ENCODE assay signal across 13 mouse cellular contexts in genomic region chr5:148383841-148384500, GRCm38 (mm10). TPM values are rescaled to one million over a fixed set of nuclear protein-coding genes. Genes with fewer than 3 reads are reported as not detected.
DNase-seq lines count a peak whose midpoint lies in the region; ATAC-seq lines count a peak whose summit lies in the region.
"Had no signal": no experiment of that assay in that cellular context is flagged by ENCODE, and none has a peak within 500 bp of the region (broad histone marks: within the 10 kb centered on the region; RNA-seq: fewer than 3 reads in every experiment).

No protein-coding gene starts in this region.

- no peaks in the 10 kb centered on the region for H3K36me3 ChIP-seq in embryonic facial prominence, embryonic 13.5 days
- H3K36me3 ChIP-seq in embryonic facial prominence, embryonic 10.5 days (replicated peaks): peaks cover 10% of the 10 kb centered on the region
- H3K36me3 ChIP-seq in embryonic facial prominence, embryonic 14.5 days (ENCODE audit: control insufficient read depth, insufficient read depth, low read length): no peaks in the 10 kb centered on the region

- H3K9ac ChIP-seq in embryonic facial prominence, embryonic 13.5 days: no peak overlapping the region
- H3K9ac ChIP-seq in embryonic facial prominence, embryonic 14.5 days (ENCODE audit: low read depth, low read length): no peak overlapping the region
- H3K9ac ChIP-seq: liver, embryonic 13.5 days had no signal

- no peak for DNase-seq in embryonic facial prominence, embryonic 10.5 days (ENCODE audit: low spot score)
- peak; percentile 66 for DNase-seq in left cerebral cortex, postnatal 4 days
- no peak for DNase-seq in left cerebral cortex, adult 11 months (ENCODE audit: low spot score)
- DNase-seq in embryonic facial prominence, embryonic 14.5 days (ENCODE audit: low spot score): peak; percentile 65
- peak; percentile 66 for DNase-seq in kidney, postnatal 10 days
- no peak for DNase-seq in B cell, adult 2 months
- DNase-seq in adipocyte (ENCODE audit: low spot score): no peak
- DNase-seq: liver, embryonic 13.5 days; spleen, adult 18-20 months; thymus, adult 18-20 months had no signal

- H3K4me2 ChIP-seq in embryonic facial prominence, embryonic 13.5 days: 0 out of 2 replicates have a peak overlapping the region, but pooled peaks have one; percentile 7
- no peak overlapping the region for H3K4me2 ChIP-seq in embryonic facial prominence, embryonic 14.5 days (ENCODE audit: low read depth, low read length)
- H3K4me2 ChIP-seq: liver, embryonic 13.5 days had no signal

- intact Hi-C loops in left cerebral cortex, postnatal 4 days (cut with DNase I): no loop called here

- no peak overlapping the region for H3K4me3 ChIP-seq in embryonic facial prominence, embryonic 13.5 days
- no peak overlapping the region for H3K4me3 ChIP-seq in embryonic facial prominence, embryonic 10.5 days
- no peak overlapping the region for H3K4me3 ChIP-seq in embryonic facial prominence, embryonic 14.5 days (ENCODE audit: low read depth, low read length)
- H3K4me3 ChIP-seq: liver, embryonic 13.5 days; midbrain, embryonic 10.5 days had no signal

- WGBS in embryonic facial prominence, embryonic 13.5 days: 62% methylated on average over 14 of the region's 14 CpGs
- 75% methylated on average over 14 of the region's 14 CpGs for WGBS in embryonic facial prominence, embryonic 10.5 days
- 57% methylated on average over 14 of the region's 14 CpGs for WGBS in embryonic facial prominence, embryonic 14.5 days

- no peaks in the 10 kb centered on the region for H3K27me3 ChIP-seq in embryonic facial prominence, embryonic 13.5 days
- no peaks in the 10 kb centered on the region for H3K27me3 ChIP-seq in embryonic facial prominence, embryonic 10.5 days (replicated peaks; ENCODE audit: low read depth, poor library complexity, severe bottlenecking)
- H3K27me3 ChIP-seq in embryonic facial prominence, embryonic 14.5 days (replicated peaks; ENCODE audit: control insufficient read depth, insufficient read depth, low read length): no peaks in the 10 kb centered on the region
- H3K27me3 ChIP-seq: liver, embryonic 13.5 days had no signal

- no peak for ATAC-seq in embryonic facial prominence, embryonic 13.5 days (ENCODE audit: insufficient number of reproducible peaks, insufficient read depth, low FRiP score, low TSS enrichment, low read depth)
- ATAC-seq in embryonic facial prominence, embryonic 14.5 days (ENCODE audit: low read depth): peak; percentile 39; the same call in 1 of the 2 replicates
- ATAC-seq: CD4-positive, CD25-positive, alpha-beta regulatory T cell, adult 4 months had no signal

- peak overlapping the region; percentile 45; the same call in 1 of the 2 replicates for H3K27ac ChIP-seq in embryonic facial prominence, embryonic 13.5 days
- H3K27ac ChIP-seq in embryonic facial prominence, embryonic 10.5 days (replicated peaks): no peak overlapping the region
- H3K27ac ChIP-seq in embryonic facial prominence, embryonic 14.5 days (replicated peaks; ENCODE audit: low read depth, low read length): no peak overlapping the region
- H3K27ac ChIP-seq: liver, embryonic 13.5 days; midbrain, embryonic 10.5 days had no signal

- H3K9me3 ChIP-seq in embryonic facial prominence, embryonic 13.5 days: no peaks in the 10 kb centered on the region; the same call in 1 of the 2 replicates
- no peaks in the 10 kb centered on the region; the same call in 1 of the 2 replicates for H3K9me3 ChIP-seq in embryonic facial prominence, embryonic 10.5 days
- H3K9me3 ChIP-seq in embryonic facial prominence, embryonic 14.5 days (ENCODE audit: control insufficient read depth, low read length): no peaks in the 10 kb centered on the region
- H3K9me3 ChIP-seq: liver, embryonic 13.5 days had no signal

- H3K4me1 ChIP-seq in embryonic facial prominence, embryonic 13.5 days: peaks cover 33% of the 10 kb centered on the region
- peaks cover 6% of the 10 kb centered on the region; the same call in 1 of the 2 replicates for H3K4me1 ChIP-seq in embryonic facial prominence, embryonic 10.5 days
- H3K4me1 ChIP-seq in embryonic facial prominence, embryonic 14.5 days (ENCODE audit: control insufficient read depth, insufficient read depth, low read length): peaks cover 22% of the 10 kb centered on the region
- H3K4me1 ChIP-seq: midbrain, embryonic 10.5 days had no signal

RNA-seq across cellular contexts. Expression of gene Slc7a1, which starts 15.7 kb away (rescaled TPM):
- polyA plus RNA-seq in embryonic facial prominence, embryonic 13.5 days (2015; fragmentation: Nextera tagmentation; extraction: Ambion mirVana): 10.5 and 12.3 TPM in 2 replicates
- 13.0 and 13.5 TPM in 2 replicates for polyA plus RNA-seq in embryonic facial prominence, embryonic 10.5 days (2016; fragmentation: Nextera tagmentation; extraction: Ambion mirVana)
- total RNA-seq in left cerebral cortex, postnatal 4 days (2021): 10 to 100 TPM; 78.1 to 82.9 TPM
- 22.5 and 22.6 TPM in 2 replicates for polyA plus RNA-seq in embryonic facial prominence, embryonic 14.5 days (2014; fragmentation: Nextera tagmentation; extraction: Ambion mirVana)

Comparison
In these comparisons a context has a peak if more than half of its experiments do, and no peak if none do; other contexts are left out.
1. DNase-seq: peak in left cerebral cortex, postnatal 4 days (single experiment), embryonic facial prominence, embryonic 14.5 days (single experiment) and kidney, postnatal 10 days (single experiment); none in embryonic facial prominence, embryonic 10.5 days (single experiment), left cerebral cortex, adult 11 months (single experiment), B cell, adult 2 months (0 of 2) and adipocyte (single experiment).